Mouse (Mus musculus) bone marrow macrophage, adult 2 months (primary cell): ENCODE data around the gene Ece1.

ENCODE experiments used
- CTCF ChIP-seq: IDR thresholded peaks from 2 replicates; pipeline ENCODE4 v1.5.1; 2012; ENCODE audit warnings: low read depth, mild to moderate bottlenecking, low read length, moderate library complexity
- POLR2A ChIP-seq: IDR thresholded peaks from 2 replicates; pipeline ENCODE4 v1.6.1; 2012; ENCODE audit warnings: mild to moderate bottlenecking, low read depth, low read length, borderline replicate concordance

DNA sequence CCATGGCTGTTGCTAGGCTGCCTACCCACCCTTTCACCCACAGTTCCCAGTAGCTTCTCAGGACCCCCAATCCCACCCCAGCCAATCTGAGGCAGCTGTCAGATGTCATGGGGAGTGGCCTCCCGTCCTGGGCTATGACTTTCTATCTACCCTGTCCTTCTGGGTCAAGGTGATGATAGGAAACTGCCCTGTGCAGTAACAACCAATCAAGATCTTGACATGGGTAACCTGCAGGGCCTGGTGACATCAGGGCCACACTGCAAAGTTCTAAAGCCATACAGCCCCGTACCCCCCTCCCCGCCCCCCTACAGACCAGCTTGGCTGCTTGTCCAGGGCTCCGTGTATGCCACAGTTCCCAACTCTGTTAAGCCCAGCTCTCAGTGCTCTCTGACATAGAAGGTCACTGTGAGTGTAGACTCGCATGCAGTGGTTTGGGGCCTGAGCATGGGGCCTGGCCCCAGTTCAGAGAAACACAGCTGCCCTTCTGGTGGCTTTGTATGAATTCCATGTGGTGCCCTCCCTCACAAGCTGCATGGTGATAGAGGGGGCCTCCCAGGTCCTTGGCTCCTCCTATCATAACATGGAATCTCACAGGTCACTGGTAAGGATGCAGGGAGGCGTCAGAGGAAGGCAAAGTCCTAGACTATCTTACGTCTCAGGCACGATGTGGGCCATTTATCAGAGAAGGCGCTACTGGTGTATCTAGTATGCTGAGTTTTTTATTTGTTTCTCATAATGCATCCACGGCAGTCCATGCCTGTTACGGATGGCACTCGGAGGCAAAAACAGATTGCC is 65.9 kb downstream of the Ece1 start:
- TF ChIP-seq CTCF (no peak), POLR2A (no peak)
